27 mouse cellular contexts compared by ENCODE assay signal in the genomic region with DNA sequence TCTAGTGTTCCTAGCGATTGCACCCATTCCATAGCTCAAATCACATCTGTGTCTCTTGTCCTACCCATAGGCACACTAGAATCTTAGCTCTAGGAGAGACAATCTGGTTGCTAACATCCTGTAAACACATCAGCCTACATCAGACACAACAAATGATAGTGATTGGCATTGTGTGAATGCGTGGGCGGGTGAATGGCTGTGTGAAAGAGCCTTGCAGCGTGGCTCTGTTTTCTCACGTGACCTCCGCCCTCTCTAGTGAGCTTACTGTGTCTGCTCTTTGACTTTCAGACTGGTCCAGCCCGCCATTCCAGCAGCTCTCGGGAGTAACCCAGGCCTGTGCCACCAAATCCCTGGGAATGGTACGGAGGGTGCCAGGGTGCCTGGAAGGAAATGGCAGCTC. TPM values are rescaled to one million over a fixed set of nuclear protein-coding genes. Genes with fewer than 3 reads are reported as not detected.
A peak's percentile ranks its signal among the peaks of the same experiment; 100 is the strongest.
DNase-seq lines count a peak whose midpoint lies in the region; ATAC-seq lines count a peak whose summit lies in the region.
"Had no signal": no experiment of that assay in that cellular context is flagged by ENCODE, and none has a peak within 500 bp of the region (broad histone marks: within the 10 kb centered on the region; RNA-seq: fewer than 3 reads in every experiment).

No protein-coding gene starts in this region.

- H3K4me3 ChIP-seq in midbrain, embryonic 15.5 days: no peak overlapping the region
- H3K4me3 ChIP-seq: embryonic facial prominence, embryonic 12.5 days; embryonic facial prominence, embryonic 15.5 days; forebrain, embryonic 12.5 days; gastrocnemius, adult 2 months; hindbrain, embryonic 12.5 days; hindbrain, embryonic 15.5 days had no signal

- peak; percentile 38 for DNase-seq in CD4-positive, CD25-positive, alpha-beta regulatory T cell, adult 2 months (ENCODE audit: low read depth, low spot score)
- peak; percentile 45 for DNase-seq in CD4-positive helper T cell, adult 2 months (ENCODE audit: low read depth, low spot score)
- DNase-seq in brain, adult 2 months (ENCODE audit: low read depth, low spot score): peak; percentile 23
- no peak for DNase-seq in cerebellum, postnatal 10 days
- DNase-seq: adrenal gland, adult 2 months; adrenal gland, postnatal 14 days; cerebellum, adult 11-12 months; cerebellum, adult 8-10 months; cerebellum, postnatal 14 days; gastrocnemius, adult 2 months; gastrocnemius, postnatal 14 days; heart, adult 11 months; kidney, adult 18-20 months had no signal

- no peak for ATAC-seq in CD4-positive, CD25-positive, alpha-beta regulatory T cell, adult 4 months
- no peak for ATAC-seq in midbrain, embryonic 15.5 days (replicated peaks)
- ATAC-seq: forebrain, embryonic 16.5 days; intestine, embryonic 16.5 days had no signal

- no peaks in the 10 kb centered on the region for H3K4me1 ChIP-seq in midbrain, embryonic 15.5 days
- H3K4me1 ChIP-seq: embryonic facial prominence, embryonic 12.5 days; embryonic facial prominence, embryonic 15.5 days; forebrain, embryonic 12.5 days; hindbrain, embryonic 12.5 days; hindbrain, embryonic 15.5 days had no signal

- H3K9me3 ChIP-seq in midbrain, embryonic 15.5 days: no peaks in the 10 kb centered on the region
- H3K9me3 ChIP-seq: embryonic facial prominence, embryonic 12.5 days; embryonic facial prominence, embryonic 15.5 days; forebrain, embryonic 12.5 days; hindbrain, embryonic 12.5 days; hindbrain, embryonic 15.5 days had no signal

- WGBS in midbrain, embryonic 15.5 days: 77% methylated on average over 9 of the region's 9 CpGs

- no peak overlapping the region for H3K9ac ChIP-seq in midbrain, embryonic 15.5 days
- H3K9ac ChIP-seq: embryonic facial prominence, embryonic 12.5 days; embryonic facial prominence, embryonic 15.5 days; forebrain, embryonic 12.5 days; hindbrain, embryonic 12.5 days; hindbrain, embryonic 15.5 days had no signal

- no peak overlapping the region for H3K4me2 ChIP-seq in midbrain, embryonic 15.5 days
- H3K4me2 ChIP-seq: embryonic facial prominence, embryonic 12.5 days; embryonic facial prominence, embryonic 15.5 days; forebrain, embryonic 12.5 days; heart, embryonic 11.5 days; hindbrain, embryonic 12.5 days; hindbrain, embryonic 15.5 days had no signal

- no peak overlapping the region for H3K27ac ChIP-seq in midbrain, embryonic 15.5 days
- H3K27ac ChIP-seq: embryonic facial prominence, embryonic 12.5 days; embryonic facial prominence, embryonic 15.5 days; forebrain, embryonic 12.5 days; gastrocnemius, adult 2 months; hindbrain, embryonic 12.5 days; hindbrain, embryonic 15.5 days had no signal

- no peaks in the 10 kb centered on the region for H3K27me3 ChIP-seq in midbrain, embryonic 15.5 days (replicated peaks)
- H3K27me3 ChIP-seq: embryonic facial prominence, embryonic 12.5 days; embryonic facial prominence, embryonic 15.5 days; forebrain, embryonic 12.5 days; hindbrain, embryonic 12.5 days; hindbrain, embryonic 15.5 days had no signal

- H3K36me3 ChIP-seq in midbrain, embryonic 15.5 days (replicated peaks): 0 out of 2 replicates have a peak, but pooled peaks cover 4% of the 10 kb centered on the region

RNA-seq across cellular contexts. Expression of a gene that starts 7.4 kb away (rescaled TPM):
- polyA plus RNA-seq in CD4-positive, CD25-positive, alpha-beta regulatory T cell, adult 4 months (2017; shearing (Covaris generic)): 1 to 10 TPM; 5.1 to 9.9 TPM
- polyA plus RNA-seq in midbrain, embryonic 15.5 days (2015; fragmentation: Nextera tagmentation; extraction: Ambion mirVana): 12.1 and 12.8 TPM in 2 replicates

RNA-seq across cellular contexts. Expression of a gene that starts 14.9 kb away (rescaled TPM):
- not detected for polyA plus RNA-seq in CD4-positive, CD25-positive, alpha-beta regulatory T cell, adult 4 months (2017; shearing (Covaris generic))
- polyA plus RNA-seq in midbrain, embryonic 15.5 days (2015; fragmentation: Nextera tagmentation; extraction: Ambion mirVana): 0.36 TPM in 2 replicates
- polyA plus RNA-seq: adrenal gland, adult 2 months; embryonic facial prominence, embryonic 12.5 days; forebrain, embryonic 16.5 days; heart, embryonic 11.5 days had no signal

RNA-seq across cellular contexts. Expression of a gene that starts 31.6 kb away (rescaled TPM):
- not detected for polyA plus RNA-seq in CD4-positive, CD25-positive, alpha-beta regulatory T cell, adult 4 months (2017; shearing (Covaris generic))
- not detected in 2 replicates for polyA plus RNA-seq in midbrain, embryonic 15.5 days (2015; fragmentation: Nextera tagmentation; extraction: Ambion mirVana)
- polyA plus RNA-seq: adrenal gland, adult 2 months; brain, embryonic 14.5 days; embryonic facial prominence, embryonic 12.5 days; embryonic facial prominence, embryonic 15.5 days; forebrain, embryonic 12.5 days; forebrain, embryonic 16.5 days; frontal cortex, adult 2 months; heart, embryonic 11.5 days; heart, embryonic 14.5 days; heart, postnatal 0 days; hindbrain, embryonic 12.5 days; hindbrain, embryonic 15.5 days; intestine, embryonic 16.5 days had no signal

RNA-seq across cellular contexts. Expression of a gene that starts 32.3 kb away (rescaled TPM):
- not detected for polyA plus RNA-seq in CD4-positive, CD25-positive, alpha-beta regulatory T cell, adult 4 months (2017; shearing (Covaris generic))
- 1.5 and 1.8 TPM in 2 replicates for polyA plus RNA-seq in midbrain, embryonic 15.5 days (2015; fragmentation: Nextera tagmentation; extraction: Ambion mirVana)
- polyA plus RNA-seq: adrenal gland, adult 2 months; heart, postnatal 0 days had no signal

RNA-seq across cellular contexts. Expression of a gene that starts 36.8 kb away (rescaled TPM):
- polyA plus RNA-seq in CD4-positive, CD25-positive, alpha-beta regulatory T cell, adult 4 months (2017; shearing (Covaris generic)): not detected
- not detected in 2 replicates for polyA plus RNA-seq in midbrain, embryonic 15.5 days (2015; fragmentation: Nextera tagmentation; extraction: Ambion mirVana)
- polyA plus RNA-seq: adrenal gland, adult 2 months; embryonic facial prominence, embryonic 12.5 days; embryonic facial prominence, embryonic 15.5 days; forebrain, embryonic 12.5 days; forebrain, embryonic 16.5 days; frontal cortex, adult 2 months; heart, embryonic 11.5 days; heart, embryonic 14.5 days; heart, postnatal 0 days; hindbrain, embryonic 12.5 days; hindbrain, embryonic 15.5 days; intestine, embryonic 16.5 days had no signal

Comparison
In these comparisons a context has a peak if more than half of its experiments do, and no peak if none do; other contexts are left out.
1. DNase-seq: peak in CD4-positive, CD25-positive, alpha-beta regulatory T cell, adult 2 months (single experiment), CD4-positive helper T cell, adult 2 months (single experiment) and brain, adult 2 months (single experiment); none in cerebellum, postnatal 10 days (0 of 2).